Mouse (Mus musculus) embryonic facial prominence, embryonic 11.5 days (tissue): ENCODE data around the gene Pink1. TPM values are rescaled to one million over a fixed set of nuclear protein-coding genes. Genes with fewer than 3 reads are reported as not detected.

Source experiments
- ATAC-seq: fragments of 200-750 bp; cut with Nextera tagmentation; replicated peaks from 2 replicates; pipeline ENCODE4 v1.8.0; 2017; ENCODE audit warnings: low read depth; ENCODE audit not compliant: insufficient number of reproducible peaks, low FRiP score, low TSS enrichment
- DNase-seq: peaks from one replicate; pipeline ENCODE4 v3.0.0-alpha.2; 2015; ENCODE audit warnings: low spot score
- H3K27ac ChIP-seq: fragments of 300-500 bp; sonication (generic); replicated peaks from 2 replicates; pipeline ENCODE4 v1.5.1; 2014; ENCODE audit warnings: mild to moderate bottlenecking, low read depth, low read length, control low read depth
- H3K27me3 ChIP-seq: fragments of 300-500 bp; sonication (generic); 2 replicates; pipeline ENCODE4 v1.6.1; 2014; ENCODE audit warnings: mild to moderate bottlenecking, low read length, moderate library complexity, mixed read lengths; ENCODE audit not compliant: control insufficient read depth, insufficient read depth
- H3K36me3 ChIP-seq: fragments of 300-500 bp; sonication (generic); replicated peaks from 2 replicates; pipeline ENCODE4 v1.6.1; 2014; ENCODE audit warnings: low read depth, mild to moderate bottlenecking, low read length, moderate library complexity, mixed read lengths; ENCODE audit not compliant: control insufficient read depth, insufficient read depth
- H3K4me1 ChIP-seq: fragments of 300-500 bp; sonication (generic); 2 replicates; pipeline ENCODE4 v1.6.1; 2014; ENCODE audit warnings: low read length, mixed read lengths; ENCODE audit not compliant: control insufficient read depth, insufficient read depth
- H3K4me2 ChIP-seq: fragments of 300-500 bp; sonication (generic); 2 replicates; pipeline ENCODE4 v1.6.1; 2014; ENCODE audit warnings: low read depth, mild to moderate bottlenecking, control low read depth, low read length, moderate library complexity
- H3K4me3 ChIP-seq: fragments of 300-500 bp; sonication (generic); 2 replicates; pipeline ENCODE4 v1.5.1; 2014; ENCODE audit warnings: low read depth, low read length, control low read depth
- H3K9ac ChIP-seq: fragments of 300-500 bp; sonication (generic); replicated peaks from 2 replicates; pipeline ENCODE4 v1.6.1; 2014; ENCODE audit warnings: mild to moderate bottlenecking, control low read depth, low read length
- H3K9me3 ChIP-seq: fragments of 300-500 bp; sonication (generic); replicated peaks from 2 replicates; pipeline ENCODE4 v1.6.1; 2016; ENCODE audit warnings: mild to moderate bottlenecking, low read length, inconsistent platforms, mixed read lengths; ENCODE audit not compliant: control insufficient read depth
- WGBS: fragments of 180-500 bp; shearing (Covaris S2); extraction: QIAGEN DNeasy Blood & Tissue Kit; methylation state at CpG from one replicate; pipeline ENCODE4 v1.1.7; 2014; 5-methylcytosine and 5-hydroxymethylcytosine counted together
- polyA plus RNA-seq: library from polyadenylated mRNA; unstranded; fragments of >200 nt; fragmentation: Nextera tagmentation; extraction: Ambion mirVana; gene quantifications from 2 replicates; pipeline ENCODE4 v1.2.1, GENCODE M21; 2014

Pink1 gene
- 17.7 and 18.8 TPM in 2 replicates for polyA plus RNA-seq

- DNase-seq = peak; percentile 88
- ATAC-seq = peak; percentile 54
- WGBS = 4% methylated on average over 41 of the region's 41 CpGs
- Histone ChIP-seq H3K9me3 (no peaks in the 10 kb centered on the region), H3K27me3 (no peaks in the 10 kb centered on the region), H3K27ac (peak within 1 kb of the TSS; percentile 92), H3K4me3 (peak within 1 kb of the TSS; percentile 81), H3K36me3 (no peaks in the 10 kb centered on the region), H3K4me2 (peak within 1 kb of the TSS; percentile 74), H3K4me1 (no peaks in the 10 kb centered on the region), H3K9ac (peak within 1 kb of the TSS; percentile 86)
These were observed at the start of gene Pink1 for GRCm38 (mm10) chr4:138326077-138326695. Gene Pink1 (minus strand): TSS chr4:138326307.

GRCm38 (mm10) chr4:138375117-138375516, 49.0 kb upstream of the Pink1 start:
- ATAC-seq = no peak
- Histone ChIP-seq H3K27me3 (no peaks in the 10 kb centered on the region), H3K9ac (no peak overlapping the region), H3K27ac (no peak overlapping the region), H3K9me3 (no peaks in the 10 kb centered on the region), H3K4me1 (no peaks in the 10 kb centered on the region), H3K36me3 (no peaks in the 10 kb centered on the region), H3K4me2 (no peak overlapping the region), H3K4me3 (no peak overlapping the region)
- DNase-seq = no peak
- 82% methylated on average over 3 of the region's 3 CpGs for WGBS

- DNase-seq = no peak
- no peaks in the 10 kb centered on the region for H3K9me3 ChIP-seq
- H3K27me3 ChIP-seq = peaks cover 3% of the 10 kb centered on the region; the same call in 1 of the 2 replicates
- ATAC-seq = no peak
- no peak overlapping the region for H3K9ac ChIP-seq
- no peak overlapping the region for H3K4me3 ChIP-seq
- H3K4me1 ChIP-seq = no peaks in the 10 kb centered on the region
- H3K4me2 ChIP-seq = no peak overlapping the region
- 84% methylated on average over 5 of the region's 5 CpGs for WGBS
- H3K27ac ChIP-seq = no peak overlapping the region
- no peaks in the 10 kb centered on the region for H3K36me3 ChIP-seq
These were observed 44.9 kb upstream of the Pink1 start for GRCm38 (mm10) chr4:138370996-138371516.

- H3K4me2 ChIP-seq = no peak overlapping the region
- H3K27me3 ChIP-seq = peaks cover 3% of the 10 kb centered on the region; the same call in 1 of the 2 replicates
- no peak overlapping the region for H3K9ac ChIP-seq
- WGBS = 78% methylated on average over 12 of the region's 12 CpGs
- ATAC-seq (no peak), DNase-seq (no peak)
- no peaks in the 10 kb centered on the region for H3K9me3 ChIP-seq
- H3K36me3 ChIP-seq = no peaks in the 10 kb centered on the region
- no peak overlapping the region for H3K27ac ChIP-seq
- H3K4me1 ChIP-seq = no peaks in the 10 kb centered on the region
- no peak overlapping the region for H3K4me3 ChIP-seq
These were observed 42.6 kb upstream of the Pink1 start for GRCm38 (mm10) chr4:138368498-138369260.

GRCm38 (mm10) chr4:138367641-138368497, 41.8 kb upstream of the Pink1 start, which contains the start of gene Cda:
Gene Cda (minus strand): TSS chr4:138367992.
- ATAC-seq (peak; percentile 74; the same call in 1 of the 2 replicates), DNase-seq (peak; percentile 75)
- H3K27me3 ChIP-seq = peaks cover 3% of the 10 kb centered on the region; the same call in 1 of the 2 replicates
- no peaks in the 10 kb centered on the region for H3K9me3 ChIP-seq
- no peaks in the 10 kb centered on the region for H3K4me1 ChIP-seq
- H3K27ac ChIP-seq = no peak within 1 kb of the TSS
- H3K9ac ChIP-seq = peak within 1 kb of the TSS; percentile 53
- peak within 1 kb of the TSS; percentile 30 for H3K4me3 ChIP-seq
- no peaks in the 10 kb centered on the region for H3K36me3 ChIP-seq
- H3K4me2 ChIP-seq = peak within 1 kb of the TSS; percentile 68
- 9% methylated on average over 34 of the region's 34 CpGs for WGBS

GRCm38 (mm10) chr4:138366561-138366960, 40.5 kb upstream of the Pink1 start:
- DNase-seq (no peak), ATAC-seq (no peak)
- WGBS = 76% methylated on average over 2 of the region's 2 CpGs
- Histone ChIP-seq H3K27me3 (peaks cover 3% of the 10 kb centered on the region; the same call in 1 of the 2 replicates), H3K9me3 (no peaks in the 10 kb centered on the region), H3K36me3 (no peaks in the 10 kb centered on the region), H3K4me2 (no peak overlapping the region), H3K4me3 (no peak overlapping the region), H3K9ac (no peak overlapping the region), H3K27ac (no peak overlapping the region), H3K4me1 (no peaks in the 10 kb centered on the region)

GRCm38 (mm10) chr4:138363511-138363910, 37.4 kb upstream of the Pink1 start:
- DNase-seq = no peak
- Histone ChIP-seq H3K9ac (no peak overlapping the region), H3K4me2 (no peak overlapping the region), H3K9me3 (no peaks in the 10 kb centered on the region), H3K27ac (no peak overlapping the region), H3K4me3 (no peak overlapping the region), H3K4me1 (no peaks in the 10 kb centered on the region), H3K36me3 (no peaks in the 10 kb centered on the region), H3K27me3 (peaks cover 4% of the 10 kb centered on the region; the same call in 1 of the 2 replicates)
- 62% methylated on average over 5 of the region's 5 CpGs for WGBS
- no peak for ATAC-seq
